Mouse (Mus musculus) neural tube, embryonic 14.5 days (tissue): ENCODE measurements around the gene Zfp219. TPM values are rescaled to one million over a fixed set of nuclear protein-coding genes. Genes with fewer than 3 reads are reported as not detected.

ENCODE experiments used
- ATAC-seq: fragments of 200-750 bp; cut with Nextera tagmentation; 2 replicates; pipeline ENCODE4 v1.8.0; 2017; ENCODE audit warnings: low read depth, mild to moderate bottlenecking, moderate TSS enrichment, moderate library complexity
- H3K27ac ChIP-seq: fragments of 300-500 bp; sonication (generic); 2 replicates; pipeline ENCODE4 v1.5.1; 2014; ENCODE audit warnings: low read depth, mild to moderate bottlenecking, control low read depth, low read length, moderate library complexity, mixed read lengths
- H3K27me3 ChIP-seq: fragments of 300-500 bp; sonication (generic); 2 replicates; pipeline ENCODE4 v1.6.1; 2014; ENCODE audit warnings: low read length; ENCODE audit not compliant: control insufficient read depth, insufficient read depth
- H3K36me3 ChIP-seq: fragments of 300-500 bp; sonication (generic); 2 replicates; pipeline ENCODE4 v1.6.1; 2014; ENCODE audit warnings: low read length, mixed read lengths; ENCODE audit not compliant: control insufficient read depth, insufficient read depth
- H3K4me1 ChIP-seq: fragments of 300-500 bp; sonication (generic); 2 replicates; pipeline ENCODE4 v1.6.1; 2014; ENCODE audit warnings: low read length; ENCODE audit not compliant: control insufficient read depth, insufficient read depth
- H3K4me2 ChIP-seq: fragments of 300-500 bp; sonication (generic); 2 replicates; pipeline ENCODE4 v1.6.1; 2014; ENCODE audit warnings: mild to moderate bottlenecking, low read depth, low read length, control low read depth
- H3K4me3 ChIP-seq: fragments of 300-500 bp; sonication (generic); 2 replicates; pipeline ENCODE4 v1.5.1; 2014; ENCODE audit warnings: low read depth, low read length, control low read depth, mixed read lengths
- H3K9ac ChIP-seq: fragments of 300-500 bp; sonication (generic); replicated peaks from 2 replicates; pipeline ENCODE4 v1.6.1; 2014; ENCODE audit warnings: low read depth, mild to moderate bottlenecking, control low read depth, low read length, mixed read lengths
- H3K9me3 ChIP-seq: fragments of 300-500 bp; sonication (generic); 2 replicates; pipeline ENCODE4 v1.6.1; 2016; ENCODE audit warnings: low read length; ENCODE audit not compliant: control insufficient read depth
- WGBS: fragments of 180-500 bp; shearing (Covaris S2); extraction: QIAGEN DNeasy Blood & Tissue Kit; methylation state at CpG from one replicate; pipeline ENCODE4 v1.1.7; 2014; 5-methylcytosine and 5-hydroxymethylcytosine counted together
- polyA plus RNA-seq: library from polyadenylated mRNA; unstranded; fragments of >200 nt; fragmentation: Nextera tagmentation; extraction: Ambion mirVana; gene quantifications from 2 replicates; pipeline ENCODE4 v1.2.1, GENCODE M21; 2014

Gene Zfp219
- polyA plus RNA-seq, 1 experiment from 2014 or later, result 24.1 TPM

- Histone ChIP-seq H3K4me1 (peaks cover 65% of the 10 kb centered on the region), H3K4me2 (peak overlapping the region; percentile 64), H3K27ac (peak overlapping the region; percentile 96), H3K9ac (peak overlapping the region; percentile 95), H3K4me3 (peak overlapping the region; percentile 58), H3K9me3 (no peaks in the 10 kb centered on the region), H3K36me3 (no peaks in the 10 kb centered on the region; the same call in 1 of the 2 replicates), H3K27me3 (no peaks in the 10 kb centered on the region)
- WGBS, result 3% methylated on average over 16 of the region's 24 CpGs
- peak; percentile 18 for ATAC-seq
These were observed 6.7 kb downstream of the Zfp219 start for GRCm38 (mm10) chr14:52013771-52014219.

DNA sequence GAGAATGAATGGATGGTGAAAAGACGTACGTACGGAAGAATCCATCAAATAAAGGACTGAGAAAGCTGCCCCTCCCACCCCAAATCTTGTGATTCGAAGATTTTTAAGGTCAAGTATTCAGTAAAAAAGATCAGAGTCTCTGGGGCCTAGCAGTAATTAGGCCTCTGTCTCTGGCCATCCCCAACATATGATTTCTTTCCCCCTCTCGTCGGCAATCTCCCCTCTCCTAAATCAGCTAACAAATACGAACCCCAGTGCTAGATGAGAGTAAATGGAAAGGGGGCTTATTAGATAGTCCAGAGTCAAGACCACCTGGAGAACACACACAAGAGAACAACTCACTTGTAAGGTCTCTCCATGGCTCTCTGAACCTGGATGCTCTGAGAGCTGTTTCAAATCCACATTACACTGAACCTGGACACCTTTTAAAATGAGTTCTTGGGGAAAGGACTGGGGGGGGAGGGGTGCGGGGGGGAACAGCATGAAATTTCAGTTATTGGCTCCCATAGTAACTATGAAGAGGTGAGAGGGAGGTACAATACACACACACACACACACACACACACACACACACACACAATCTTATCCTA lies 7.4 kb downstream of the Zfp219 start:
- Histone ChIP-seq H3K4me1 (peaks cover 67% of the 10 kb centered on the region), H3K36me3 (peaks cover 6% of the 10 kb centered on the region), H3K9me3 (no peaks in the 10 kb centered on the region), H3K9ac (peak overlapping the region; percentile 95), H3K4me2 (peak overlapping the region; percentile 64), H3K27ac (peak overlapping the region; percentile 96), H3K27me3 (no peaks in the 10 kb centered on the region), H3K4me3 (peak overlapping the region; percentile 58)
- ATAC-seq, result no peak
- 11% methylated on average over 8 of the region's 8 CpGs for WGBS

DNA sequence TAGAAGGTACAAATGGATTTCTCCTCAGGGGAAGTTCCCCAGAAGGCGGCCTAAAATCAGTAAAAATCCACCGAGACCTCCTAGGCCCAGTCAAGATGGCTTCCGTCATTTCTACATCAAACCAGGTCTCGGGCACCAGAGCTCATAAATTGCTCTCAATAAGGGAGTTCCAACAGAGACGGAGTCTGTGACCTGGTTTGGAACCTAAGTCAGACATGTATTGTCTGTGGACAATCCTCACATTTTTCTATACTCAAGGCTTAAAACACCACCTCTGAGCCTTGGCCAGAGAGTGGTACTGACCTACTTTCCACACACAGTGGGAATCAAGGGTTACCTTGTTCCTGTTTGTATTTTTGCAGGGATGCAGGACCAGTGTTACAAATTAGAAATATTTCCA lies 8.0 kb downstream of the Zfp219 start:
- no peak for ATAC-seq
- Histone ChIP-seq H3K9ac (peak overlapping the region; percentile 95), H3K27ac (peak overlapping the region; percentile 96), H3K4me3 (peak overlapping the region; percentile 58), H3K9me3 (no peaks in the 10 kb centered on the region), H3K27me3 (no peaks in the 10 kb centered on the region), H3K4me2 (peak overlapping the region; percentile 64), H3K36me3 (peaks cover 7% of the 10 kb centered on the region), H3K4me1 (peaks cover 69% of the 10 kb centered on the region)
- whole genome bisulfite sequencing, result 16% methylated on average over 5 of the region's 5 CpGs

- Histone ChIP-seq H3K4me1 (peaks cover 69% of the 10 kb centered on the region), H3K4me3 (peak overlapping the region; percentile 58; the same call in 1 of the 2 replicates), H3K27ac (peak overlapping the region; percentile 96), H3K4me2 (peak overlapping the region; percentile 64), H3K9me3 (no peaks in the 10 kb centered on the region), H3K9ac (0 out of 2 replicates have a peak overlapping the region, but pooled peaks have one; percentile 95), H3K36me3 (peaks cover 11% of the 10 kb centered on the region), H3K27me3 (no peaks in the 10 kb centered on the region)
- 37% methylated on average over 4 of the region's 4 CpGs for WGBS
- ATAC-seq, result no peak
These were observed 8.4 kb downstream of the Zfp219 start for GRCm38 (mm10) chr14:52012085-52012484.

DNA sequence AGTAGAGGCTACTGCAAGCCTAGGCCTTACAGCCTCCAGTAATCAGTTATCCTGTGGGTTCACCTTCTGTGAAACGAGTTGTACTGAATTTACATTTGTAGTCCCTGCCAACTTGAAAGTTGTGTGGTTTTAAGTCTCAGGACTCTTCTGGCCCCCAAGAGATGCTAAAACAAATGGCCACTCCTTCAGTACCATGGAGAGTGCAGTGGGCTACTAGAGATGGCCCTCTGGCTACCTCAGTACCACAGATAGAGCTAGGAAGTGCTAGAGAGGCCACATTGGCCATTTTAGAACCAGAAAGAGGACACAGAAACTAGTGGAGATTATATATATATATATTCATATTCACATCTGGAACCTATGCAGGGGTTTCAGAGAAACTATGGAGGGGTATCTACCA lies 8.8 kb downstream of the Zfp219 start:
- Histone ChIP-seq H3K9me3 (no peaks in the 10 kb centered on the region), H3K36me3 (peaks cover 15% of the 10 kb centered on the region), H3K4me3 (no peak overlapping the region), H3K4me1 (peaks cover 69% of the 10 kb centered on the region), H3K27me3 (no peaks in the 10 kb centered on the region), H3K9ac (no peak overlapping the region), H3K4me2 (peak overlapping the region; percentile 64; the same call in 1 of the 2 replicates), H3K27ac (peak overlapping the region; percentile 86)
- WGBS, result 37% methylated on average over 1 of the region's 1 CpGs
- ATAC-seq, result no peak

- no peaks in the 10 kb centered on the region for H3K9me3 ChIP-seq
- peak overlapping the region; percentile 25 for H3K4me3 ChIP-seq
- peak; percentile 68 for ATAC-seq
- peaks cover 26% of the 10 kb centered on the region for H3K36me3 ChIP-seq
- peak overlapping the region; percentile 46 for H3K9ac ChIP-seq
- H3K27me3 ChIP-seq, result no peaks in the 10 kb centered on the region
- WGBS, result 2% methylated on average over 9 of the region's 9 CpGs
- peak overlapping the region; percentile 86 for H3K27ac ChIP-seq
- H3K4me2 ChIP-seq, result peak overlapping the region; percentile 64
- H3K4me1 ChIP-seq, result peaks cover 61% of the 10 kb centered on the region
These were observed 10.0 kb downstream of the Zfp219 start for GRCm38 (mm10) chr14:52010446-52011111.

GRCm38 (mm10) chr14:52009841-52010240 lies 10.7 kb downstream of the Zfp219 start:
- peaks cover 32% of the 10 kb centered on the region for H3K36me3 ChIP-seq
- no peaks in the 10 kb centered on the region for H3K27me3 ChIP-seq
- no peak for ATAC-seq
- H3K9ac ChIP-seq, result peak overlapping the region; percentile 46; the same call in 1 of the 2 replicates
- H3K27ac ChIP-seq, result peak overlapping the region; percentile 86
- H3K4me3 ChIP-seq, result peak overlapping the region; percentile 25
- no peaks in the 10 kb centered on the region for H3K9me3 ChIP-seq
- peak overlapping the region; percentile 64 for H3K4me2 ChIP-seq
- peaks cover 59% of the 10 kb centered on the region for H3K4me1 ChIP-seq
- 45% methylated on average over 6 of the region's 6 CpGs for WGBS

- no peaks in the 10 kb centered on the region for H3K27me3 ChIP-seq
- 48% methylated on average over 26 of the region's 26 CpGs for WGBS
- no peak for ATAC-seq
These were observed 11.2 kb downstream of the Zfp219 start for GRCm38 (mm10) chr14:52009361-52009760.

More at GRCm38 (mm10) chr14:52009361-52009760, 11.2 kb downstream of the Zfp219 start:
- no peaks in the 10 kb centered on the region for H3K9me3 ChIP-seq
- H3K4me3 ChIP-seq, result no peak overlapping the region; the same call in 1 of the 2 replicates
- H3K36me3 ChIP-seq, result peaks cover 32% of the 10 kb centered on the region
- H3K4me2 ChIP-seq, result peak overlapping the region; percentile 64
- no peak overlapping the region for H3K9ac ChIP-seq
- H3K4me1 ChIP-seq, result peaks cover 64% of the 10 kb centered on the region
- H3K27ac ChIP-seq, result no peak overlapping the region
